Mouse (Mus musculus) neutrophil, adult 5-6 weeks (primary cell): ENCODE measurements around the gene Map3k19. TPM values are rescaled to one million over a fixed set of nuclear protein-coding genes. Genes with fewer than 3 reads are reported as not detected.

Source experiments
- ATAC-seq: fragments of 151-379, 151-347 bp; 2 replicates; pipeline ENCODE4 v1.8.0; 2017; ENCODE audit warnings: mild to moderate bottlenecking, moderate TSS enrichment; ENCODE audit not compliant: insufficient number of reproducible peaks, poor library complexity, low FRiP score, severe bottlenecking; ENCODE audit errors: extremely low read depth
- total RNA-seq: library from RNA; stranded (forward); fragments of 200-1000 nt; gene quantifications from 2 replicates; pipeline ENCODE4 v1.2.3, GENCODE M21; 2017

Map3k19 gene
- total RNA-seq, 1 experiment from 2014 or later = 14.1 TPM

GRCm38 (mm10) chr1:127812929-127813328 lies 41.9 kb downstream of the Map3k19 start:
- ATAC-seq = no peak

- no peak for ATAC-seq
Observed at GRCm38 (mm10) chr1:127808671-127809070, 46.2 kb downstream of the Map3k19 start.

DNA sequence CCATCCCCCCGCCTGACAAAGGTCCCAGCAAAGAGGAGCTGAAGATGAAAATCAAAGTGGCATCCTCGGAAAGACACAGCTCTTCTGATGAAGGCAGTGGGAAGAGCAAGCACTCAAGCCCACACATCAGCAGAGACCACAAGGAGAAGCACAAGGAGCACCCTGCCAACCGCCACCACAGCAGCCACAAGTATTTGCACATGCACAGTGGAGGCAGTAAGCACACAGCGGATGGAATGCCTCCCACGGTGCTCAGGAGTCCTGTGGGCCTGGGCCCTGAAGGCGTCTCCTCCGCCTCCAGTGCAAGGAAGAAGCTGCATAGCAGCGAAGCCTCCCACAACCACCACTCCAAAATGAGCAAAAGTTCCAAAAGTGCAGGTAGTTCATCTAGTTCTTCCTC lies 51.9 kb downstream of the Map3k19 start:
- ATAC-seq = no peak

- ATAC-seq = no peak
Observed at GRCm38 (mm10) chr1:127796752-127797151, 58.1 kb downstream of the Map3k19 start.

DNA sequence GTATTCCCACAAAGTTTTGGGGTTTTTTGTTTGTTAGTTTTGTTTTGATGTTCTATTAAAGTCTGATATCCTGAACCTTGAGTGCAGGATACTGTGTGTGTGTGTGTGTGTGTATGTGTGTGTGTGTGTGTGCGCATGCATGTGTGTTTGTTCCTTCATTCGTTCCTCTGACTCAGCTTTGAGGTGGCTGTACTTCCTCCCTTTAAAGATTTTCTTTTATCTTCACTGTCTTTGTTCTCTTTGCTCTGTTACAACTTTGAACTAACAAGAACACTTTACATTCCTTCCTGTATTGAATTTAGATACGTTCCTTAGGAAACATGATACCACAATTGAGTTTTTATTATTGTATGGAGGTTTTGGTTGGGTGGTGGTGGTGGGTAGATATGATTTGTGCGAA lies 58.5 kb downstream of the Map3k19 start:
- peak; percentile 41; the same call in 1 of the 2 replicates for ATAC-seq

DNA sequence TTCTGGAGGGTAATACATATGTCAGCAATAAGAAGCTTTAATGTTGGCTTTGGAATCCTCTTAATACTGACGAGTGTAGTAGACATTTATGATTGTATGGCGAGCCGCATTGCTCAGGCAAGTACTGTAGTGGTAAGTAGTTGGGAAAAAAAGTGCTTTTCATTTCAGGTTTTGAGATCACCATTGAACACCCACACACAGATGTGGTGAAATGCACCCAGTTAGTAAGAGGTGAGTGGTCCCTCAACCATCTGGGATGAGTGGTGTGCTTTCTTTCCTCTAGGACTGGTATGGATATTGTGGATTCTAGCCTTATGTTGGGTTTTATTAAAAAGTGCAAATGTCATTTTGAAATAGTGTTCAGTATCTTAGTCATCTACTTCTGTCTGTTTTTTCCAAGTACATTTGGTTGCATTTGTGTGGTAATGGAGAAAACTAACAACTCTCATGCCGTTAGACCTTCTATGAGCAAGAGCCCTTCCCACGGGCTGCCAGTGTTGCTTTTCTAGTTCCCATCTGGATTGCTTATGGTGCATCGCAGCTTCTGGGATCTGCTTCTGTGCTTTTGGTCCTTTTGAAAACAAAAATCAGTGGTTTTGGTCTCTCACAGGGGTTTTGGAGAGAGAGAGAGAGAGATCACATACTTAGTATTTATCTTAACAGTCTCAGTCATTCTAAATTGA lies 59.6 kb downstream of the Map3k19 start:
- ATAC-seq = no peak

DNA sequence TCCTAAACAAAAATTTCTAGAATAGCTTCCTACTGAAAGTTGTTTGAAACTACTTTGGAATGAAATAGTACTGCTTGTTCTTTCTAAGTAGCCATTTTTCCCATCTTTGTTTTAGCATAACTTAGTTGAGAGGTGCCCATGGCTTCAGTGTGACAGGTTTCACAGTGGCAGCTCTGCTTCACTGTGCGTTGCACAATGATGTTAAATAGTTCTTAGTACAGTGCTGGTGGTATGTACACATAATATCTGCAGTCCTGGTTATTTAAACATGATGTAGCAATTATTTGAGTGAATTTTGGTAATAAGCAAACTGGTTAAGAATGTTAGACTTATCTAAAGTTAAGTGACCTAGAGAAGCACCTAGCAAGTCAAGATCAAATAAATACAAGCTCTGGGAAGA lies 61.4 kb downstream of the Map3k19 start:
- no peak for ATAC-seq

DNA sequence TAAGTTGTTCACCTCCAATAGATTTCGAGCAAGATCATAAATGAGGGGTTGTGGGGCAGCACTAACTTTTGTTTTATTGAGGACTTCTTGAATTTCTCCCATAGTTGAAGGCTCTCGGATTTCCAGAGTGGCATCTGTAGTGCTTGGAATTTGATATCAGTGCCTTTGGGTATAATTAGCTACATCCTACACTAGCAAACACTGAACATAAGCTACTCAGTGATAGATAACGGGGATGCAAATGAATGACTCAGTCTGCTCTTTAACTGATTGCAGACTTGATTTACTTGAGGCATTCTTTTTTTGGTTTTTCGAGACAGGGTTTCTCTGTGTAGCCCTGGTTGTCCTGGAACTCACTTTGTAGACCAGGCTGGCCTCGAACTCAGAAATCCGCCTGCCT lies 65.9 kb downstream of the Map3k19 start:
- no peak for ATAC-seq

- no peak for ATAC-seq
Observed at GRCm38 (mm10) chr1:127785882-127786281, 68.9 kb downstream of the Map3k19 start.

- no peak for ATAC-seq
Observed at GRCm38 (mm10) chr1:127783862-127784261, 71.0 kb downstream of the Map3k19 start.

- peak; percentile 85 for ATAC-seq
Observed at GRCm38 (mm10) chr1:127780849-127781248, 74.0 kb downstream of the Map3k19 start.

- ATAC-seq = no peak
Observed at GRCm38 (mm10) chr1:127780142-127780541, 74.7 kb downstream of the Map3k19 start.

GRCm38 (mm10) chr1:127778611-127779010 lies 76.2 kb downstream of the Map3k19 start:
- no peak for ATAC-seq

GRCm38 (mm10) chr1:127776246-127776645 lies 78.6 kb downstream of the Map3k19 start:
- no peak for ATAC-seq

DNA sequence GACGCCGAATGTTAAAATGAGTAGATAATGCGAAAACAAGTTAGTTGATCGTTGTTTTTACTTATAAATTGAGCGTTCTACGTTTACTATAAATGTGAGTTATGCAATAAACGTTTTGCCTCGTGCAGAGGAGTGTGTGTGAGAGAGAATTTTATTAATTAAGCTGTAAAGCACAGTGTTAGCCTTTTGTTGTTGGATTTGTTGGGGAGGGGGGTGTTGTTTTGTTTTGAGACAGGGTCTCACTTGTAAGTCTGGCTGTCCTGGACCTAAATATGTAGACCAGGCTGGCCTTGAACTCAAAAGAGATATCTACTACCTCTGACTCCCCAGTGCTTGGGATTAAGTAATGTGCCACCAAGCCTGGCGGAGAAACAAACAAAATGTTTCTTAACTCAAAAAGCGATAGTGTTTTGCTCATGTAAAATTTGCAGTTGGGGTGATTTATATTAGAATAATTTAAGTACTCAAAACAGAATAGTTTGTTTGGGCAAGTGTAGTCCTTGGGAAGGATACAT lies 79.6 kb downstream of the Map3k19 start:
- no peak for ATAC-seq

DNA sequence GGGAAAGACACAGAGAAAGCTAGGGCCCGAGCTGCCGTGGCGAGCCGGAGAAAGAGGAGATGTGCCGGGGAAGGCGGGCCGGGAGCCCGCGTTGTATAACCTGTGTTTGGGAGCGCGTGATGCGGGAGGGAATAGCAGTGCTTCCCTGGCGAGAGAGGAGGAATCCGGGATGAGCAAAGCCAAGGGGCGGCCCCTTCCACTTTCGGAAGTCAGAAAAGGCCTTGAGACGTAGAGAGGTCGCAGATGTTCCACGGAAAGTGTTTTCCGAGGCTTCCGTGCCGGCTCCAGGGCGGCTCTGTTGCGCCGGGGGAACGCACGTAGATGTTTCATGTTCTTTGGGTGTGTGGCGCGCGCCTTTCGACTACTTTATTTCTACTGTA lies 80.3 kb downstream of the Map3k19 start:
- no peak for ATAC-seq

DNA sequence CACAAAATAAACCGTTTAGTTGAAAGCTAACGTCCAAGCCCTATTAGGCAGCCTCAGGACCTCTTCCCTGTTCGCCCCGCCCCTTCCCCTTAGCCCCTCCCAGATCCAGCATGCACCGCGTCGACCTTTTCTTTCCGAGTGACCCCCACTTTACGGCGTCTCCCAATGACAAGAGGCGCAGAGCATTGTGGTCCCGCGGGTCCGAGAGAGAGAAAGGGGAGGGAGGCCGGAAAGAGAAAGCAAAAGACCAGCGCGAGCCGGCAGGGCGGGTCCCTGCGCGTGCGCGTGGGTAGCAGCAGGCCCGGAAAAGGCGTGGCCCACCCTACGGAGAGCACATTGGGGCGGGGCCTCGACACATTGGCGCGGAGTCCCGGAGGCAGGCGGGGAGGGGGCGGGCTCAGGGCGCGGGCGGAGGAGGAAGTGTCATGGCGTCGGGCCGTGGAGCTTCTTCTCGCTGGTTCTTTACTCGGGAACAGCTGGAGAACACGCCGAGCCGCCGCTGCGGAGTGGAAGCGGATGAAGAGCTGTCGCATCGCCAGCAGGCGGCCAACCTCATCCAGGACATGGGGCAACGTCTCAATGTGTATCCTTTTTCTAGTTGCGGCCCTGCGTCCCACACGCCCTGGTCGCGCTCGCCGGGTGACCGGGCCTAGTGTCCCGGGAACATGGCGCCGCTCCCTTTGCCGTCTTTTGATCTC lies 80.9 kb downstream of the Map3k19 start, which contains the start of gene Ccnt2:
Gene Ccnt2 (plus strand): TSS at position 362 of the 698 bp plus-strand sequence.
- ATAC-seq = peak; percentile 95

GRCm38 (mm10) chr1:127773198-127773802 lies 81.5 kb downstream of the Map3k19 start:
- no peak for ATAC-seq

DNA sequence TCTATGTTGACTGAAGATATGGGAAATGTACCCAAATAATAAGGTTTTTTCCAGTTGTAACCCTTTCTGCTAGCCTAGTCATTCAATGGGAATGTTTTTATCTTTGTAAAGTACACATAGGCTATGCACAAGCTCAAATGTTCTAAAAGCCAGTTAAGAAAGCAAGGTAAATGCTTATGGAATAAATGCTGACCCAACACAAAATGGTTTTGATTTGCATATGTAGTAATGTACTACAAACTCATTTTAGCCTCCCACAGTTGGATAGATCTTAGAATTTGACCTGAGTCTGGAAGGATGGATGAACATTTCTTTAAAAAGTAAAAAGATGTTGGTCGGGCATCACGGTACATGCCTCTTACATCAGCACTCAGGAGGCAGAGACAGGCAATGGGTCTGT lies 88.1 kb downstream of the Map3k19 start:
- no peak for ATAC-seq

- no peak for ATAC-seq
Observed at GRCm38 (mm10) chr1:127765468-127765867, 89.4 kb downstream of the Map3k19 start.
